Mouse (Mus musculus): ENCODE results near the gene Setd4. TPM values are rescaled to one million over a fixed set of nuclear protein-coding genes. Genes with fewer than 3 reads are reported as not detected.

The Setd4 gene
- 18.3 TPM for total RNA-seq (2023)

GRCm38 (mm10) chr16:93603439-93604212 is at the start of gene Setd4:
Gene Setd4, minus strand, starts transcription at chr16:93604063.

GRCm38 (mm10) chr16:93627761-93628400 is 24.0 kb upstream of the Setd4 start, which contains the start of gene Gm5678:
Gene Gm5678, plus strand, starts transcription at chr16:93628097.

DNA sequence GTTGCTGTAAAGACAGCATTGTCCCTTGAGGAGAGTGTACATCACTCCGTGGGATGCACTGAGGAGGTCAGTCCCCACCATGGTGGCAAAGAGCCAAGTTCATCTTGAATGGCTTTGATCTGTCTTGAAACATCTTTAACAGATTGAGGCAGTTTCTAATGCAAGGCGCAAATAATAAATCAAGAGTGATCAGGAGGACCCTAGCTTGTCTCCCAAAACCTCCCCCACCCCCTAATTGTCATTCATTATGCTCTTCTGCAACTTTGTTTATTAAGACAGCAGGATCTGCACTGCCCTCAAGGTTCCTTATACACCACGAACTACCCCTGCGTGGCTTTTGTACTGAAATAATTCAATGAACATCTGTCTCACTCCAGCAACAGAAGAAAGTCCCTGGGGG is 1.7 kb upstream of the Setd4 start, which contains the start of gene Cbr1:
TSS of gene Cbr1 (plus strand) at position 301 of the 400 bp plus-strand sequence.

Other genes starting within 250 kb of the Setd4 start
- 32.9 TPM for gene Cbr1, start 1.8 kb upstream of the Setd4 start, total RNA-seq (2023)
- gene Gm5678, start 24.0 kb upstream of the Setd4 start, total RNA-seq (2023): not detected
- 0.50 TPM for gene Cbr3, start 79.2 kb upstream of the Setd4 start, total RNA-seq (2023)
- 76.3 TPM for gene Dop1b, start 107.8 kb upstream of the Setd4 start, total RNA-seq (2023)
- 96.0 TPM for gene Morc3, start 228.1 kb upstream of the Setd4 start, total RNA-seq (2023)